Mouse (Mus musculus) embryonic facial prominence, embryonic 12.5 days (tissue): ENCODE measurements around the gene BC051019. TPM values are rescaled to one million over a fixed set of nuclear protein-coding genes. Genes with fewer than 3 reads are reported as not detected.

ENCODE experiments used
- ATAC-seq: fragments of 200-750 bp; cut with Nextera tagmentation; 2 replicates; pipeline ENCODE4 v1.8.0; 2017; ENCODE audit not compliant: insufficient number of reproducible peaks, insufficient read depth, low FRiP score, low TSS enrichment
- H3K27ac ChIP-seq: fragments of 300-500 bp; sonication (generic); 2 replicates; pipeline ENCODE4 v1.5.1; 2016; ENCODE audit warnings: mild to moderate bottlenecking
- H3K27me3 ChIP-seq: fragments of 300-500 bp; sonication (generic); 2 replicates; pipeline ENCODE4 v1.6.1; 2016; ENCODE audit warnings: mild to moderate bottlenecking, moderate library complexity
- H3K36me3 ChIP-seq: fragments of 300-500 bp; sonication (generic); 2 replicates; pipeline ENCODE4 v1.6.1; 2016; ENCODE audit warnings: mild to moderate bottlenecking
- H3K4me1 ChIP-seq: fragments of 300-500 bp; sonication (generic); 2 replicates; pipeline ENCODE4 v1.6.1; 2016
- H3K4me2 ChIP-seq: fragments of 300-500 bp; sonication (generic); replicated peaks from 2 replicates; pipeline ENCODE4 v1.6.1; 2016; ENCODE audit warnings: mild to moderate bottlenecking, moderate library complexity
- H3K4me3 ChIP-seq: fragments of 300-500 bp; sonication (generic); 2 replicates; pipeline ENCODE4 v1.5.1; 2016; ENCODE audit warnings: mild to moderate bottlenecking
- H3K9ac ChIP-seq: fragments of 300-500 bp; sonication (generic); 2 replicates; pipeline ENCODE4 v1.6.1; 2016; ENCODE audit warnings: mild to moderate bottlenecking, moderate library complexity
- H3K9me3 ChIP-seq: fragments of 300-500 bp; sonication (generic); 2 replicates; pipeline ENCODE4 v1.6.1; 2016; ENCODE audit warnings: mild to moderate bottlenecking, moderate library complexity
- WGBS: fragments of 180-500 bp; shearing (Covaris S2); methylation state at CpG from one replicate; pipeline ENCODE4 v1.1.7; 2016; 5-methylcytosine and 5-hydroxymethylcytosine counted together
- polyA plus RNA-seq: library from polyadenylated mRNA; unstranded; fragments of >200 nt; fragmentation: Nextera tagmentation; extraction: Ambion mirVana; gene quantifications from 2 replicates; pipeline ENCODE4 v1.2.1, GENCODE M21; 2016

Gene BC051019
- 0.19 TPM in 1 of 2 replicates, not detected in the other for polyA plus RNA-seq

GRCm38 (mm10) chr7:109723697-109724096 is at the start of gene BC051019:
BC051019 (minus strand) TSS chr7:109723850.
- Histone ChIP-seq H3K4me3 (no peak within 1 kb of the TSS), H3K27ac (no peak within 1 kb of the TSS), H3K36me3 (no peaks in the 10 kb centered on the region), H3K9me3 (0 out of 2 replicates have a peak, but pooled peaks cover 3% of the 10 kb centered on the region), H3K27me3 (no peaks in the 10 kb centered on the region), H3K9ac (no peak within 1 kb of the TSS), H3K4me2 (no peak within 1 kb of the TSS), H3K4me1 (no peaks in the 10 kb centered on the region)
- no peak for ATAC-seq
- 91% methylated on average over 5 of the region's 5 CpGs for WGBS

GRCm38 (mm10) chr7:109772251-109772650 is 48.6 kb upstream of the BC051019 start:
- Histone ChIP-seq H3K4me2 (no peak overlapping the region), H3K4me1 (no peaks in the 10 kb centered on the region), H3K4me3 (no peak overlapping the region), H3K9me3 (no peaks in the 10 kb centered on the region), H3K27ac (no peak overlapping the region), H3K9ac (no peak overlapping the region), H3K36me3 (no peaks in the 10 kb centered on the region), H3K27me3 (0 out of 2 replicates have a peak, but pooled peaks cover under 1% of the 10 kb centered on the region)
- no peak for ATAC-seq

GRCm38 (mm10) chr7:109768699-109769383 is 45.2 kb upstream of the BC051019 start:
- Histone ChIP-seq H3K4me3 (no peak overlapping the region), H3K9me3 (no peaks in the 10 kb centered on the region), H3K27me3 (no peaks in the 10 kb centered on the region), H3K36me3 (no peaks in the 10 kb centered on the region), H3K4me1 (no peaks in the 10 kb centered on the region), H3K9ac (no peak overlapping the region), H3K27ac (no peak overlapping the region), H3K4me2 (no peak overlapping the region)
- no peak for ATAC-seq
- 62% methylated on average over 2 of the region's 2 CpGs for WGBS

- 79% methylated on average over 7 of the region's 7 CpGs for WGBS
- Histone ChIP-seq H3K4me2 (no peak overlapping the region), H3K4me1 (no peaks in the 10 kb centered on the region), H3K9ac (no peak overlapping the region), H3K36me3 (no peaks in the 10 kb centered on the region), H3K4me3 (no peak overlapping the region), H3K27ac (no peak overlapping the region), H3K9me3 (no peaks in the 10 kb centered on the region), H3K27me3 (no peaks in the 10 kb centered on the region)
- no peak for ATAC-seq
Observed at GRCm38 (mm10) chr7:109767575-109768350, 44.1 kb upstream of the BC051019 start.

DNA sequence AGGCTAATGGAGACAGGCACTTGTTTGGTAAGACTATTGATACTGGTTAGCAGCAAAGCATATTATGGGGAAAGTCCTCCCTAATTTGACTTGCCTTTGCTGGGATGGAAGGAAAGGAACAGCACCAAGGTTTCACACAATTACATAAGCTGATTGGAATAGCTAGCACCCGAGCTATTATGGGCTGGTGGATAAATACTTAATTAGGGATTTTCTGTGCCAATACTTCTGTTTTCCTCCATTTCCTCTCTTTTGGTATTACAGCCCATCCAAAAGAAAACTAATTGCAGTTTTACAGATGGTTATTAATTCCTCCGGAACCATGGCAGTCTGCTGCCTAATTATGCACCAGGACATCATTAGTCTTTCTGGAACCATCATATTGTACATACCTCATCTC is 40.4 kb upstream of the BC051019 start:
- Histone ChIP-seq H3K4me2 (no peak overlapping the region), H3K36me3 (no peaks in the 10 kb centered on the region), H3K4me3 (no peak overlapping the region), H3K27me3 (no peaks in the 10 kb centered on the region), H3K9me3 (no peaks in the 10 kb centered on the region), H3K27ac (no peak overlapping the region), H3K9ac (no peak overlapping the region), H3K4me1 (no peaks in the 10 kb centered on the region)
- no peak for ATAC-seq
- 72% methylated on average over 2 of the region's 2 CpGs for WGBS

- ATAC-seq: no peak
- Histone ChIP-seq H3K36me3 (no peaks in the 10 kb centered on the region), H3K27ac (no peak overlapping the region), H3K4me2 (no peak overlapping the region), H3K4me1 (peaks cover 6% of the 10 kb centered on the region), H3K27me3 (no peaks in the 10 kb centered on the region), H3K4me3 (no peak overlapping the region), H3K9ac (no peak overlapping the region), H3K9me3 (no peaks in the 10 kb centered on the region)
- WGBS: 88% methylated on average over 3 of the region's 3 CpGs
Observed at GRCm38 (mm10) chr7:109756291-109756690, 32.6 kb upstream of the BC051019 start.

GRCm38 (mm10) chr7:109754034-109754433 is 30.4 kb upstream of the BC051019 start:
- Histone ChIP-seq H3K4me2 (no peak overlapping the region), H3K9ac (no peak overlapping the region), H3K27ac (no peak overlapping the region), H3K4me1 (peaks cover 6% of the 10 kb centered on the region), H3K27me3 (no peaks in the 10 kb centered on the region), H3K4me3 (no peak overlapping the region), H3K36me3 (no peaks in the 10 kb centered on the region), H3K9me3 (no peaks in the 10 kb centered on the region)
- ATAC-seq: no peak
- 87% methylated on average over 8 of the region's 8 CpGs for WGBS

DNA sequence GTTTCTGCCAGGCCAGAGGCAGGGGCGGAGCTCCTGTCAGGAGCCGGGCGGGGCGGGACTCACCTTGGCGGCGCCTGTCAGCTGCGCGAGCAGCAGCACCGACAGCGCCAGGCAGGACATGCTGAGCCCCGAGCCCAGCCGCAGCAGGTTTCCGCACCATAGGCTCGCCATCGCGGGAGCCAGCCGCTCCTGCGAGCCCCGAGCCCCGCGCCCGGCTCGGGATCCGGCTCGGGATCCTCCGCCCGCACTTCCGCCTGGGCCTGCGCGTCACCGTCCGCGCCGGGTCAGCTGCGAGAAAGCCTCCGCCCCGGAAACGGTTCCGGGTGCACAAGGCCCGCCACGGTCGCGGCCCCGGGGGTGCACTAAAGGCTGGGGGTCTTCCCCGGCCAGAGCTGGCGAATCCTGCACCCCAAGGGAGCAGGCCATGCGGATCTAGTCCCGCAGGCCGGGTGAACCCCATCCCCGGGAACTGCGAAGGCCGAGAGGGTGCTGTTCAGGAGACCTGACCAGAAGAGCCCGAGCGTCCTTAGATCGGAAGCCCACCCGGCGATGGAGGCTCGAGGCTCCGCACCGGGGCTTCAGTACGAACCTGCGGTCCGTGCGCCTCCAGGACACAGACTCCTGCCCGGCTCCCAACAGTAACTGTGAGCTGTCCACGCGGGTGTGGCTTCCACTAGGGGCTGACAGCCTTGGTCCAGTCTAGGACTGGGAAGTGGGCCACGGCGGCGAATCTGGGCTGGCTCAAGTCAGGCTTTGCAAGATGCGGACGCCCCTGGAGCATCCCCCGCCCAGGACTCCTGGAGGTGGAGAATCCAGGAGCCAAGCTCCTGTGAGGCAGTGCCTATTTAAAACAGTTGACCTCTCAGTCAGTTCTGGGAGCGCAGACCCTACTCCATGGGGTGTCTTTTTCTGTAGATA is 28.6 kb upstream of the BC051019 start, which contains the start of gene Tmem9b:
Gene Tmem9b, minus strand, starts transcription at position 868 of the 918 bp plus-strand sequence.
- Histone ChIP-seq H3K9ac (peak within 1 kb of the TSS; percentile 81), H3K27me3 (no peaks in the 10 kb centered on the region), H3K36me3 (no peaks in the 10 kb centered on the region), H3K27ac (peak within 1 kb of the TSS; percentile 61), H3K4me3 (peak within 1 kb of the TSS; percentile 79), H3K9me3 (no peaks in the 10 kb centered on the region), H3K4me1 (peaks cover 6% of the 10 kb centered on the region), H3K4me2 (peak within 1 kb of the TSS; percentile 80)
- peak; percentile 80 for ATAC-seq
- under 1% methylated on average over 74 of the region's 74 CpGs for WGBS

- Histone ChIP-seq H3K9me3 (no peaks in the 10 kb centered on the region), H3K4me3 (peak overlapping the region; percentile 79), H3K4me2 (peak overlapping the region; percentile 80), H3K36me3 (no peaks in the 10 kb centered on the region), H3K4me1 (peaks cover 6% of the 10 kb centered on the region), H3K27me3 (no peaks in the 10 kb centered on the region), H3K27ac (peak overlapping the region; percentile 61; the same call in 1 of the 2 replicates), H3K9ac (peak overlapping the region; percentile 81)
- WGBS: 4% methylated on average over 13 of the region's 13 CpGs
- ATAC-seq: peak; percentile 63; the same call in 1 of the 2 replicates
Observed at GRCm38 (mm10) chr7:109751427-109752007, 27.9 kb upstream of the BC051019 start.

GRCm38 (mm10) chr7:109747747-109748146 is 24.1 kb upstream of the BC051019 start:
- WGBS: 62% methylated on average over 1 of the region's 1 CpGs

DNA sequence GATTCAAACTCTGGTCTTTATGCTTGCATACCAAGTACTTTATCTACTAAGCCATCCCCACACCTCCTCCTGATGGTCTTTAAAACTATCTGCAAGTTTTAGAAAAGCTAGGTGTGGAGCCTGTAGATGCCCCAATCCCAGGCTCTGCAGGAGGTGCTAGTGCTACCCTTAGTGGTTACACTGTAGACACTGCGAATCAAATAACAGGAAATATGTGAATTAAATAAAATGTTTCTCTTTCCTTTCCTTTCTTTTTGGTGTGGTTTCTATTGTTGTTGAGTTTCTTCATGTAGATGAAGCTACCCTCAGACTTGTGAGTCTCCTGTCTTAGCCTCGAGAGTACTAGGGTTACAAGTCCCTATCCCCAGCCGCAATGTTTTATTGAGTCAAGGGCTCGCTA is 18.1 kb upstream of the BC051019 start:
- H3K36me3 ChIP-seq: peaks cover 21% of the 10 kb centered on the region
- no peak for ATAC-seq
- no peaks in the 10 kb centered on the region for H3K27me3 ChIP-seq
- H3K27ac ChIP-seq: no peak overlapping the region
- WGBS: 85% methylated on average over 4 of the region's 4 CpGs
- H3K4me1 ChIP-seq: no peaks in the 10 kb centered on the region
- no peaks in the 10 kb centered on the region for H3K9me3 ChIP-seq
- no peak overlapping the region for H3K4me3 ChIP-seq
- no peak overlapping the region for H3K9ac ChIP-seq
- no peak overlapping the region for H3K4me2 ChIP-seq

More at GRCm38 (mm10) chr7:109747747-109748146, 24.1 kb upstream of the BC051019 start:
- no peak overlapping the region for H3K4me3 ChIP-seq
- no peak for ATAC-seq
- H3K4me2 ChIP-seq: no peak overlapping the region
- H3K4me1 ChIP-seq: peaks cover under 1% of the 10 kb centered on the region
- H3K27me3 ChIP-seq: no peaks in the 10 kb centered on the region
- H3K9me3 ChIP-seq: no peaks in the 10 kb centered on the region
- peaks cover 10% of the 10 kb centered on the region; the same call in 1 of the 2 replicates for H3K36me3 ChIP-seq
- H3K9ac ChIP-seq: no peak overlapping the region
- H3K27ac ChIP-seq: no peak overlapping the region
